Mouse (Mus musculus): Measurements from ENCODE around the gene Wdr93.

GRCm38 (mm10) chr7:79705210-79705609 lies 37.8 kb upstream of the Wdr93 start:
- no peak for TF ChIP-seq CTCF (IDR thresholded peaks at IDR 0.05; ENCODE audit: insufficient read depth, low read depth, low read length)
- TF ChIP-seq POLR2A (IDR thresholded peaks at IDR 0.05; ENCODE audit: insufficient read depth, low read depth, low read length): no peak
